Mouse (Mus musculus) kidney, adult 2 months (tissue): ENCODE data around the gene Mpl. TPM values are rescaled to one million over a fixed set of nuclear protein-coding genes. Genes with fewer than 3 reads are reported as not detected.

ENCODE experiments used
- DNase-seq: peaks from one replicate; pipeline ENCODE4 v3.0.0; 2021
- H3K27ac ChIP-seq: fragments of 200-500 bp; 2 replicates; pipeline ENCODE4 v1.5.1; 2012; ENCODE audit warnings: low read depth, low read length, control low read depth, inconsistent platforms; ENCODE audit not compliant: insufficient read depth
- H3K27me3 ChIP-seq: fragments of 200-500 bp; replicated peaks from 2 replicates; pipeline ENCODE4 v1.6.1; 2012; ENCODE audit warnings: mild to moderate bottlenecking, moderate library complexity, low read length, inconsistent platforms; ENCODE audit not compliant: control insufficient read depth, insufficient read depth
- H3K36me3 ChIP-seq: fragments of 200-500 bp; 2 replicates; pipeline ENCODE4 v1.6.1; 2012; ENCODE audit warnings: mild to moderate bottlenecking, moderate library complexity, low read length, inconsistent platforms; ENCODE audit not compliant: control insufficient read depth, insufficient read depth
- H3K4me1 ChIP-seq: fragments of 200-500 bp; 2 replicates; pipeline ENCODE4 v1.6.1; 2011; ENCODE audit warnings: low read length; ENCODE audit not compliant: control insufficient read depth, insufficient read depth
- H3K4me3 ChIP-seq: fragments of 200-500 bp; 2 replicates; pipeline ENCODE4 v1.5.1; 2011; ENCODE audit warnings: mild to moderate bottlenecking, low read depth, low read length, control low read depth; ENCODE audit not compliant: insufficient read depth
- CTCF ChIP-seq: fragments of 200-500 bp; conservative IDR thresholded peaks from 2 replicates; pipeline ENCODE4 v1.5.1; 2011; ENCODE audit warnings: low read depth, mild to moderate bottlenecking, control low read depth, low read length, moderate library complexity, mixed read lengths; ENCODE audit not compliant: insufficient read depth, insufficient read length
- POLR2A ChIP-seq: fragments of 200-500 bp; IDR thresholded peaks from one replicate; pipeline ENCODE4 v1.6.1; 2011; ENCODE audit warnings: low read depth, low read length, control low read depth
- WGBS: fragments of 180-500 bp; shearing (Covaris S2); methylation state at CpG from one replicate; pipeline ENCODE4 v1.1.7; 2018; 5-methylcytosine and 5-hydroxymethylcytosine counted together
- polyA plus RNA-seq: library from polyadenylated mRNA; depleted of rRNA; stranded (reverse); fragments of >200 nt; gene quantifications from 2 replicates; pipeline ENCODE4 v1.2.3, GENCODE M21; 2012

The Mpl gene
- polyA plus RNA-seq, 1 experiment, result 0.03 TPM

DNA sequence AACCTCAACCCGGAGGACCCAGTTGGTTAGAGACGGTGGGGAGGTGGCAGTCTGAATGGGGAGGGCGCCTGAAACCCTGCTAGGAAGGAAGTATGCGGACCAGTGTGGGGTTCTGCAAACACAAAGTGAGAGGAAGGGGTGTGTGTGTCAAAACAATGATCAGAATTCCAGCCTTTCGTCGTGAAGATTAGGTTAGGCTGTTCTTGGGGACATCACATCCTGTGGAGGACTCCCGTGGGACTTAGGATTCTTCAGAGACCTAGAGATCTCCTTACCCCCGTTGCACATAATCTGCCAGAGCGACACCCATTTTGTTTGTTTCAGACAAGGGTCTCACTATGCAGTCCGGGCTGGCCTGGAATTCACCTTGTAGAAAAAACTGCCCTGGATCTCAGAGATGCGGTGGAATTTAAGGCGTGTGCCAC lies 19.5 kb downstream of the Mpl start:
- peak overlapping the region; percentile 16; the same call in 1 of the 2 replicates for H3K4me3 ChIP-seq
- H3K36me3 ChIP-seq, result no peaks in the 10 kb centered on the region
- DNase-seq, result peak; percentile 24
- no peaks in the 10 kb centered on the region for H3K27me3 ChIP-seq
- H3K4me1 ChIP-seq, result peaks cover 2% of the 10 kb centered on the region; the same call in 1 of the 2 replicates
- TF ChIP-seq CTCF, result no peak
- TF ChIP-seq POLR2A, result no peak
- WGBS, result 19% methylated on average over 12 of the region's 12 CpGs
- H3K27ac ChIP-seq, result no peak overlapping the region; the same call in 1 of the 2 replicates

DNA sequence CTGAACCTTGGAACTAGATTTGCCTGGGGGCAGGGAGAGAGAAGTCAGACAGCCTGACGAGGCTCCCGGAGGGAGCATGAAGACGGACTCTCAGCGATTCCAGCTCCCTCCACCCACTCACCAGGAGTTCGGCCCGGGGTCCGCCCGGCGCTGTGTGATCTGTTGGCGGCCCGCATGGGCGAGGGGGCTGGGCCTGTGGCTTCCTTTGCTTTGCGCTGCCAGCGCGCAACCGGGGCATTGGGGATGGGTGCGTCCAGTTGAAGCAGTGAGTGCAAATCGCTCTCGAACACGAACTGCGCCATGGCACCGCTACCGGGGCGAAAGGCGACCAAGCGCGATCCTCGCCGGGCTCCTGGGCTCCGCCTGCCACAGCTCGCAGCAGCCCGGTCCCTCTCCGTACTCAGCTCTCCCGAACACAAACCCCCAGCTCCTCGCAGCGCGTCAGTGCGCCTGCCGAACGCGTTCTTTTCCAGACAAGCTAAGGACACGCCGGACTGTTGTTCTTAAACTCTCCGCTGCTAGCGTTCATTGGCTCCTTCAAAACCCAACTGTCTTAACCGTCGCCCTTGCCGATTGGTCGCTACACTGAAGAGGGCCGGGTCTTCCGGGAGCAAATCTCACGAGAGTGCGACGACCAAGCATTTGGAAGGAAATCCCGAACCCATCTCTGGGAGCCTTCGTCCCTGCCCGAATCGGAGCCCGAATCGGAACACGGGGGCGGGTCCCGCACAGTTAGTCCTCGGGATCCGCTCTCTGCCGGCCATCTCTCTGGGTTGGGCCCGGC lies 20.3 kb downstream of the Mpl start, which contains the start of gene Cdc20:
Gene Cdc20, minus strand, starts transcription at position 533 of the 784 bp plus-strand sequence.
- peak within 1 kb of the TSS; percentile 45 for H3K4me3 ChIP-seq
- 1% methylated on average over 67 of the region's 67 CpGs for WGBS
- H3K27ac ChIP-seq, result no peak within 1 kb of the TSS; the same call in 1 of the 2 replicates
- peak; percentile 94 for DNase-seq
- H3K36me3 ChIP-seq, result no peaks in the 10 kb centered on the region
- no peak for TF ChIP-seq CTCF
- TF ChIP-seq POLR2A, result peak; percentile 12
- no peaks in the 10 kb centered on the region for H3K27me3 ChIP-seq
- peaks cover 4% of the 10 kb centered on the region; the same call in 1 of the 2 replicates for H3K4me1 ChIP-seq

DNA sequence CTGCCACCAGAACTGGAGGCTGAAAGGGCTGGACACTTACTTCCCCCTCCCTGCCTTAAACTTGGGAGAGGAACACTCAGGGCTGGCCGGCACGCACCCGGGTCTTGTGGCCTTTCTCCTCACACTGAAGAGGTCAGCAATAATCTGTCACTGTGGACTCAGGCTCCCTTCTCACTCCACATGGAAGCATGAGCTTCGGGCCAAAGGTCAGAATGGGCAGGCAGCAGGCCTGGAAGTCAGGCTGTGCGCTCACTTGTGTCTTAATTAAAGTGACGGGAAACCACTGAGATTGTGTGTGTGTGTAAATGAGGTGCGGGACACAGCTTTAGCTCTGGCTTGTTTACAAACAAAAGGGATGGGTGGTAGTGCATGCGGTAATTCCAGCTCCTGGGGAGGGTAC lies 25.0 kb downstream of the Mpl start:
- H3K4me1 ChIP-seq, result peaks cover 29% of the 10 kb centered on the region
- peak; percentile 91 for DNase-seq

GRCm38 (mm10) chr4:118429215-118429895 lies 28.0 kb downstream of the Mpl start:
- H3K27me3 ChIP-seq, result no peaks in the 10 kb centered on the region
- DNase-seq, result peak; percentile 71
- TF ChIP-seq CTCF (no peak), POLR2A (no peak)
- H3K4me3 ChIP-seq, result peak overlapping the region; percentile 20; the same call in 1 of the 2 replicates
- 27% methylated on average over 7 of the region's 7 CpGs for WGBS
- no peaks in the 10 kb centered on the region for H3K36me3 ChIP-seq
- peak overlapping the region; percentile 40 for H3K27ac ChIP-seq
- H3K4me1 ChIP-seq, result peaks cover 31% of the 10 kb centered on the region

More for the DNA sequence above, 25.0 kb downstream of the Mpl start:
- peak overlapping the region; percentile 66 for H3K27ac ChIP-seq
- no peak overlapping the region for H3K4me3 ChIP-seq
- TF ChIP-seq POLR2A (no peak), CTCF (no peak)
- no peaks in the 10 kb centered on the region for H3K27me3 ChIP-seq
- no peaks in the 10 kb centered on the region for H3K36me3 ChIP-seq
- WGBS, result 42% methylated on average over 8 of the region's 8 CpGs

- no peaks in the 10 kb centered on the region for H3K36me3 ChIP-seq
- peaks cover 31% of the 10 kb centered on the region for H3K4me1 ChIP-seq
- peak; percentile 62 for DNase-seq
- peak overlapping the region; percentile 97 for H3K27ac ChIP-seq
- H3K27me3 ChIP-seq, result no peaks in the 10 kb centered on the region
- peak overlapping the region; percentile 98 for H3K4me3 ChIP-seq
- no peak for TF ChIP-seq CTCF
- no peak for TF ChIP-seq POLR2A
- WGBS, result 21% methylated on average over 15 of the region's 15 CpGs
These were observed 28.6 kb downstream of the Mpl start for GRCm38 (mm10) chr4:118428531-118429214.

- Histone ChIP-seq H3K27ac (peak within 1 kb of the TSS; percentile 97), H3K36me3 (no peaks in the 10 kb centered on the region), H3K4me1 (peaks cover 31% of the 10 kb centered on the region), H3K4me3 (peak within 1 kb of the TSS; percentile 98), H3K27me3 (no peaks in the 10 kb centered on the region)
- WGBS, result under 1% methylated on average over 31 of the region's 31 CpGs
- TF ChIP-seq POLR2A, result peak; percentile 49
- peak; percentile 35 for TF ChIP-seq CTCF
- DNase-seq, result peak; percentile 96
These were observed 29.4 kb downstream of the Mpl start, which contains the start of gene Elovl1 for GRCm38 (mm10) chr4:118427768-118428451. Gene Elovl1, plus strand, starts transcription at chr4:118428093.
